Mouse (Mus musculus) heart, embryonic 16.5 days (tissue): ENCODE data around the gene Lexm. TPM values are rescaled to one million over a fixed set of nuclear protein-coding genes. Genes with fewer than 3 reads are reported as not detected.
A peak's percentile ranks its signal among the peaks of the same experiment; 100 is the strongest.

Experiments used
- ATAC-seq: fragments of 200-750 bp; cut with Nextera tagmentation; replicated peaks from 2 replicates; pipeline ENCODE4 v1.8.0; 2017; ENCODE audit warnings: moderate number of reproducible peaks; ENCODE audit not compliant: insufficient read depth, low FRiP score; ENCODE audit errors: extremely low read depth
- H3K27ac ChIP-seq: fragments of 300-500 bp; sonication (generic); 2 replicates; pipeline ENCODE4 v1.5.1; 2014; ENCODE audit warnings: mild to moderate bottlenecking, low read length, control low read depth, moderate library complexity
- H3K27me3 ChIP-seq: fragments of 300-500 bp; sonication (generic); 2 replicates; pipeline ENCODE4 v1.6.1; 2014; ENCODE audit warnings: low read length, mixed read lengths; ENCODE audit not compliant: control insufficient read depth, insufficient read depth
- H3K36me3 ChIP-seq: fragments of 300-500 bp; sonication (generic); 2 replicates; pipeline ENCODE4 v1.6.1; 2014; ENCODE audit not compliant: control insufficient read depth, insufficient read depth
- H3K4me1 ChIP-seq: fragments of 300-500 bp; sonication (generic); 2 replicates; pipeline ENCODE4 v1.6.1; 2014; ENCODE audit warnings: low read length, mixed read lengths; ENCODE audit not compliant: control insufficient read depth, insufficient read depth
- H3K4me2 ChIP-seq: fragments of 300-500 bp; sonication (generic); 2 replicates; pipeline ENCODE4 v1.6.1; 2014; ENCODE audit warnings: low read depth, mild to moderate bottlenecking, control low read depth, low read length
- H3K4me3 ChIP-seq: fragments of 300-500 bp; sonication (generic); 2 replicates; pipeline ENCODE4 v1.5.1; 2014; ENCODE audit warnings: mild to moderate bottlenecking, control low read depth, low read length
- H3K9ac ChIP-seq: fragments of 300-500 bp; sonication (generic); 2 replicates; pipeline ENCODE4 v1.6.1; 2014; ENCODE audit warnings: low read length, control low read depth
- H3K9me3 ChIP-seq: fragments of 300-500 bp; sonication (generic); replicated peaks from 2 replicates; pipeline ENCODE4 v1.6.1; 2016; ENCODE audit warnings: low read length; ENCODE audit not compliant: control insufficient read depth
- WGBS: fragments of 180-500 bp; shearing (Covaris S2); extraction: QIAGEN DNeasy Blood & Tissue Kit; methylation state at CpG from one replicate; pipeline ENCODE4 v1.1.7; 2014; 5-methylcytosine and 5-hydroxymethylcytosine counted together
- polyA plus RNA-seq: library from polyadenylated mRNA; unstranded; fragments of >200 nt; fragmentation: Nextera tagmentation; extraction: Ambion mirVana; gene quantifications from 2 replicates; pipeline ENCODE4 v1.2.1, GENCODE M21; 2015

The Lexm gene
- polyA plus RNA-seq, 1 experiment from 2014 or later, result not detected

GRCm38 (mm10) chr4:106550516-106551166, 66.4 kb downstream of the Lexm start:
- H3K36me3 ChIP-seq, result no peaks in the 10 kb centered on the region
- no peaks in the 10 kb centered on the region for H3K9me3 ChIP-seq
- H3K27me3 ChIP-seq, result no peaks in the 10 kb centered on the region
- no peak overlapping the region for H3K9ac ChIP-seq
- no peak overlapping the region for H3K4me2 ChIP-seq
- 47% methylated on average over 8 of the region's 8 CpGs for WGBS
- ATAC-seq, result no peak
- H3K27ac ChIP-seq, result no peak overlapping the region
- peaks cover 3% of the 10 kb centered on the region for H3K4me1 ChIP-seq
- no peak overlapping the region for H3K4me3 ChIP-seq

GRCm38 (mm10) chr4:106548113-106548512, 68.9 kb downstream of the Lexm start:
- no peak overlapping the region for H3K4me3 ChIP-seq
- H3K4me2 ChIP-seq, result no peak overlapping the region
- ATAC-seq, result no peak
- H3K9ac ChIP-seq, result no peak overlapping the region
- H3K27ac ChIP-seq, result no peak overlapping the region
- H3K9me3 ChIP-seq, result no peaks in the 10 kb centered on the region
- peaks cover 7% of the 10 kb centered on the region for H3K4me1 ChIP-seq
- peaks cover 4% of the 10 kb centered on the region; the same call in 1 of the 2 replicates for H3K27me3 ChIP-seq
- H3K36me3 ChIP-seq, result no peaks in the 10 kb centered on the region
- 61% methylated on average over 3 of the region's 3 CpGs for WGBS

- no peak overlapping the region for H3K27ac ChIP-seq
- peaks cover 7% of the 10 kb centered on the region for H3K4me1 ChIP-seq
- no peaks in the 10 kb centered on the region for H3K9me3 ChIP-seq
- no peak for ATAC-seq
- no peak overlapping the region for H3K4me2 ChIP-seq
- WGBS, result 77% methylated on average over 1 of the region's 1 CpGs
- H3K4me3 ChIP-seq, result no peak overlapping the region
- H3K27me3 ChIP-seq, result peaks cover 7% of the 10 kb centered on the region; the same call in 1 of the 2 replicates
- no peak overlapping the region for H3K9ac ChIP-seq
- no peaks in the 10 kb centered on the region for H3K36me3 ChIP-seq
These were observed 70.1 kb downstream of the Lexm start for GRCm38 (mm10) chr4:106546896-106547295.

GRCm38 (mm10) chr4:106545817-106546373, 71.1 kb downstream of the Lexm start:
- H3K27ac ChIP-seq, result no peak overlapping the region
- H3K36me3 ChIP-seq, result no peaks in the 10 kb centered on the region
- no peak overlapping the region for H3K4me3 ChIP-seq
- H3K9ac ChIP-seq, result no peak overlapping the region
- no peaks in the 10 kb centered on the region for H3K9me3 ChIP-seq
- H3K27me3 ChIP-seq, result peaks cover 7% of the 10 kb centered on the region; the same call in 1 of the 2 replicates
- WGBS, result 17% methylated on average over 8 of the region's 8 CpGs
- no peak overlapping the region; the same call in 1 of the 2 replicates for H3K4me2 ChIP-seq
- H3K4me1 ChIP-seq, result peaks cover 7% of the 10 kb centered on the region
- ATAC-seq, result peak; percentile 65

- 89% methylated on average over 2 of the region's 2 CpGs for WGBS
- Histone ChIP-seq H3K36me3 (no peaks in the 10 kb centered on the region), H3K4me3 (no peak overlapping the region), H3K9ac (no peak overlapping the region), H3K27ac (no peak overlapping the region), H3K4me2 (no peak overlapping the region), H3K27me3 (peaks cover 7% of the 10 kb centered on the region; the same call in 1 of the 2 replicates), H3K9me3 (0 out of 2 replicates have a peak, but pooled peaks cover 5% of the 10 kb centered on the region), H3K4me1 (peaks cover 7% of the 10 kb centered on the region)
- no peak for ATAC-seq
These were observed 74.8 kb downstream of the Lexm start for GRCm38 (mm10) chr4:106542211-106542610.

- Histone ChIP-seq H3K27ac (no peak overlapping the region), H3K4me2 (no peak overlapping the region), H3K9me3 (0 out of 2 replicates have a peak, but pooled peaks cover 5% of the 10 kb centered on the region), H3K36me3 (no peaks in the 10 kb centered on the region), H3K9ac (no peak overlapping the region), H3K27me3 (peaks cover 7% of the 10 kb centered on the region; the same call in 1 of the 2 replicates), H3K4me1 (peaks cover 7% of the 10 kb centered on the region), H3K4me3 (no peak overlapping the region)
- 61% methylated on average over 3 of the region's 3 CpGs for WGBS
- ATAC-seq, result no peak
These were observed 75.5 kb downstream of the Lexm start for GRCm38 (mm10) chr4:106541491-106541890.

Other genes starting within 250 kb of the Lexm start
- 0.46 and 0.67 TPM in 2 replicates for gene Pcsk9, start 152.9 kb downstream of the Lexm start, polyA plus RNA-seq
- not detected in 2 replicates for gene Bsnd, start 125.0 kb downstream of the Lexm start, polyA plus RNA-seq
- 1.7 and 1.9 TPM in 2 replicates for gene Dhcr24, start 56.2 kb downstream of the Lexm start, polyA plus RNA-seq
- gene Ttc22, start 5.2 kb upstream of the Lexm start, polyA plus RNA-seq, result 0.50 and 0.55 TPM in 2 replicates
- 10.5 and 10.9 TPM in 2 replicates for gene Pars2, start 33.8 kb upstream of the Lexm start, polyA plus RNA-seq
- gene Ttc4, start 61.7 kb upstream of the Lexm start, polyA plus RNA-seq, result 62.8 and 64.1 TPM in 2 replicates
- gene Mroh7, start 113.7 kb upstream of the Lexm start, polyA plus RNA-seq, result 0.42 and 0.54 TPM in 2 replicates
- gene Fam151a, start 116.6 kb upstream of the Lexm start, polyA plus RNA-seq, result 0.24 TPM in 1 of 2 replicates, not detected in the other
- gene Acot11, start 187.8 kb upstream of the Lexm start, polyA plus RNA-seq, result 7.9 and 8.1 TPM in 2 replicates